Mouse (Mus musculus) thymus, adult 2 months (tissue): ENCODE data around the gene Gmnn.

Experiments used
- CTCF ChIP-seq: fragments of 200-500 bp; IDR thresholded peaks from 2 replicates; pipeline ENCODE4 v1.5.1; 2012; ENCODE audit warnings: mild to moderate bottlenecking, control low read depth, low read length, moderate library complexity, borderline replicate concordance; ENCODE audit not compliant: control insufficient read depth, poor library complexity, insufficient read depth; ENCODE audit errors: extremely low read depth
- POLR2A ChIP-seq: fragments of 200-500 bp; IDR thresholded peaks from 2 replicates; pipeline ENCODE4 v1.6.1; 2012; ENCODE audit warnings: mild to moderate bottlenecking, low read length, control low read depth, moderate library complexity; ENCODE audit not compliant: control insufficient read depth, poor library complexity, insufficient read depth; ENCODE audit errors: extremely low read depth

- TF ChIP-seq POLR2A, result no peak
- TF ChIP-seq CTCF, result no peak
Measured at GRCm38 (mm10) chr13:24803196-24803595, 41.5 kb upstream of the Gmnn start.
